Mouse (Mus musculus): Measurements from ENCODE around the gene Diablo.

- TF ChIP-seq POLR2A (IDR thresholded peaks at IDR 0.05; ENCODE audit: insufficient read depth, low read depth, low read length): no peak
- no peak for TF ChIP-seq CTCF (IDR thresholded peaks at IDR 0.05; ENCODE audit: insufficient read depth, low read depth, low read length)
Observed at GRCm38 (mm10) chr5:123525916-123526495, 2.0 kb upstream of the Diablo start.
